Mouse (Mus musculus) MEL (cell line): ENCODE data around the gene Kpna3.

ENCODE experiments used
- CTCF ChIP-seq, 3 experiments: IDR thresholded peaks in 2 of 3; conservative IDR thresholded peaks in 1 of 3; 2 replicates each; pipeline ENCODE4 v1.5.1; 2011 to 2012; ENCODE audit warnings: low read length in 3 of 3, low read depth in 2 of 3, mild to moderate bottlenecking in 2 of 3, improper control_type of control experiment in 1 of 3, inconsistent platforms in 1 of 3, mixed read lengths in 1 of 3, moderate library complexity in 1 of 3; ENCODE audit not compliant: control insufficient read depth in 1 of 3, insufficient read depth in 1 of 3, poor library complexity in 1 of 3, severe bottlenecking in 1 of 3
- POLR2AphosphoS2 ChIP-seq: IDR thresholded peaks from 2 replicates; pipeline ENCODE4 v1.6.1; 2011; ENCODE audit warnings: low read length, improper control_type of control experiment
- TAL1 ChIP-seq: IDR thresholded peaks from 2 replicates; pipeline ENCODE4 v1.6.1; 2012; ENCODE audit warnings: mild to moderate bottlenecking, inconsistent platforms, low read length, moderate library complexity, mixed read lengths
- ZC3H11A ChIP-seq: IDR thresholded peaks from 2 replicates; pipeline ENCODE4 v1.6.1; 2012; ENCODE audit warnings: low read depth, mild to moderate bottlenecking, inconsistent platforms, low read length, improper control_type of control experiment

- TF ChIP-seq POLR2AphosphoS2, result no peak
- TF ChIP-seq CTCF (IDR thresholded peaks at IDR 0.05 in 2 of 3, conservative IDR thresholded peaks at IDR 0.05 in 1 of 3; ENCODE audit: control insufficient read depth in 1 of 3, insufficient read depth in 1 of 3, low read depth in 2 of 3, low read length in 3 of 3, poor library complexity in 1 of 3, severe bottlenecking in 1 of 3), result no peak
- no peak for TF ChIP-seq ZC3H11A
- TF ChIP-seq TAL1, result peak; percentile 85
Observed at GRCm38 (mm10) chr14:61322740-61323139, 116.9 kb downstream of the Kpna3 start.
